Mouse (Mus musculus) heart, embryonic 11.5 days (tissue): ENCODE results near the gene Josd1. TPM values are rescaled to one million over a fixed set of nuclear protein-coding genes. Genes with fewer than 3 reads are reported as not detected.
A peak's percentile ranks its signal among the peaks of the same experiment; 100 is the strongest.
"Not testable (repeated sequence)": the region's sequence is repeated elsewhere in the genome, so short reads cannot be mapped to it uniquely, and the experiment has no call there.

Experiments used
- ATAC-seq: fragments of 200-750 bp; cut with Nextera tagmentation; replicated peaks from 2 replicates; pipeline ENCODE4 v1.8.0; 2017; ENCODE audit warnings: moderate library complexity; ENCODE audit not compliant: insufficient number of reproducible peaks, low FRiP score, low TSS enrichment
- H3K27ac ChIP-seq: fragments of 300-500 bp; sonication (generic); 2 replicates; pipeline ENCODE4 v1.5.1; 2014; ENCODE audit warnings: mild to moderate bottlenecking, low read depth, low read length
- H3K27me3 ChIP-seq: fragments of 300-500 bp; sonication (generic); 2 replicates; pipeline ENCODE4 v1.6.1; 2014; ENCODE audit warnings: mild to moderate bottlenecking, low read length, mixed read lengths; ENCODE audit not compliant: control insufficient read depth, insufficient read depth
- H3K36me3 ChIP-seq: fragments of 300-500 bp; sonication (generic); 2 replicates; pipeline ENCODE4 v1.6.1; 2014; ENCODE audit warnings: mild to moderate bottlenecking, low read length, moderate library complexity, mixed read lengths; ENCODE audit not compliant: control insufficient read depth, insufficient read depth
- H3K4me1 ChIP-seq: fragments of 300-500 bp; sonication (generic); 2 replicates; pipeline ENCODE4 v1.6.1; 2014; ENCODE audit warnings: low read length; ENCODE audit not compliant: control insufficient read depth, insufficient read depth
- H3K4me2 ChIP-seq: fragments of 300-500 bp; sonication (generic); 2 replicates; pipeline ENCODE4 v1.6.1; 2014; ENCODE audit warnings: mild to moderate bottlenecking, moderate library complexity
- H3K4me3 ChIP-seq: fragments of 300-500 bp; sonication (generic); 2 replicates; pipeline ENCODE4 v1.5.1; 2014; ENCODE audit warnings: low read depth, low read length
- H3K9ac ChIP-seq: fragments of 300-500 bp; sonication (generic); 2 replicates; pipeline ENCODE4 v1.6.1; 2014; ENCODE audit warnings: mild to moderate bottlenecking, low read depth, low read length, moderate library complexity
- H3K9me3 ChIP-seq: fragments of 300-500 bp; sonication (generic); replicated peaks from 2 replicates; pipeline ENCODE4 v1.6.1; 2016; ENCODE audit warnings: low read length; ENCODE audit not compliant: control insufficient read depth
- whole genome bisulfite sequencing: fragments of 180-500 bp; shearing (Covaris S2); extraction: QIAGEN DNeasy Blood & Tissue Kit; methylation state at CpG from one replicate; pipeline ENCODE4 v1.1.7; 2014; ENCODE audit not compliant: insufficient replicate concordance; 5-methylcytosine and 5-hydroxymethylcytosine counted together
- polyA plus RNA-seq: library from polyadenylated mRNA; unstranded; fragments of >200 nt; fragmentation: Nextera tagmentation; extraction: Ambion mirVana; gene quantifications from 2 replicates; pipeline ENCODE4 v1.2.1, GENCODE M21; 2014

Gene Josd1
- polyA plus RNA-seq, 1 experiment from 2014 or later: 10.9 TPM

- WGBS: 49% methylated on average over 19 of the region's 19 CpGs
- H3K27me3 ChIP-seq: no peaks in the 10 kb centered on the region
- peaks cover 56% of the 10 kb centered on the region for H3K4me1 ChIP-seq
- no peaks in the 10 kb centered on the region for H3K36me3 ChIP-seq
- H3K27ac ChIP-seq: 0 out of 2 replicates have a peak overlapping the region, but pooled peaks have one; percentile 24
- H3K9me3 ChIP-seq: no peaks in the 10 kb centered on the region
- ATAC-seq: no peak
- peak overlapping the region; percentile 31; the same call in 1 of the 2 replicates for H3K9ac ChIP-seq
- H3K4me3 ChIP-seq: peak overlapping the region; percentile 69
- H3K4me2 ChIP-seq: peak overlapping the region; percentile 92
These were observed 3.8 kb downstream of the Josd1 start for GRCm38 (mm10) chr15:79683707-79684465.

GRCm38 (mm10) chr15:79683146-79683545, 4.6 kb downstream of the Josd1 start:
- Histone ChIP-seq H3K9me3 (no peaks in the 10 kb centered on the region), H3K4me2 (peak overlapping the region; percentile 92), H3K36me3 (no peaks in the 10 kb centered on the region), H3K27ac (peak overlapping the region; percentile 35; the same call in 1 of the 2 replicates), H3K27me3 (no peaks in the 10 kb centered on the region), H3K9ac (no peak overlapping the region), H3K4me3 (no peak overlapping the region), H3K4me1 (peaks cover 56% of the 10 kb centered on the region)
- ATAC-seq: no peak
- 77% methylated on average over 6 of the region's 6 CpGs for WGBS

GRCm38 (mm10) chr15:79681973-79682372, 5.7 kb downstream of the Josd1 start:
- Histone ChIP-seq H3K4me3 (no peak overlapping the region), H3K27me3 (no peaks in the 10 kb centered on the region), H3K9me3 (no peaks in the 10 kb centered on the region), H3K27ac (no peak overlapping the region), H3K9ac (no peak overlapping the region), H3K4me1 (peaks cover 56% of the 10 kb centered on the region), H3K4me2 (peak overlapping the region; percentile 92; the same call in 1 of the 2 replicates), H3K36me3 (no peaks in the 10 kb centered on the region)
- WGBS: 71% methylated on average over 4 of the region's 4 CpGs
- ATAC-seq: no peak

- no peak overlapping the region for H3K4me2 ChIP-seq
- H3K4me1 ChIP-seq: peaks cover 20% of the 10 kb centered on the region
- no peaks in the 10 kb centered on the region for H3K9me3 ChIP-seq
- H3K27me3 ChIP-seq: no peaks in the 10 kb centered on the region
- 86% methylated on average over 2 of the region's 2 CpGs for WGBS
- no peak overlapping the region for H3K9ac ChIP-seq
- no peak overlapping the region for H3K27ac ChIP-seq
- ATAC-seq: no peak
- peaks cover 18% of the 10 kb centered on the region for H3K36me3 ChIP-seq
- H3K4me3 ChIP-seq: no peak overlapping the region
These were observed 9.8 kb downstream of the Josd1 start for GRCm38 (mm10) chr15:79677936-79678335.

GRCm38 (mm10) chr15:79671828-79672348, 15.8 kb downstream of the Josd1 start:
- H3K9ac ChIP-seq, H3K4me1 ChIP-seq, H3K27ac ChIP-seq, H3K9me3 ChIP-seq, H3K27me3 ChIP-seq, ATAC-seq: not testable (repeated sequence)
- peak overlapping the region; percentile 96 for H3K4me3 ChIP-seq
- H3K4me2 ChIP-seq: peak overlapping the region; percentile 73
- peaks cover 18% of the 10 kb centered on the region for H3K36me3 ChIP-seq
- 81% methylated on average over 11 of the region's 11 CpGs for WGBS

GRCm38 (mm10) chr15:79670972-79671299, 16.8 kb downstream of the Josd1 start:
- H3K9me3 ChIP-seq: no peaks in the 10 kb centered on the region
- peak overlapping the region; percentile 96 for H3K4me3 ChIP-seq
- H3K27ac ChIP-seq: peak overlapping the region; percentile 62; the same call in 1 of the 2 replicates
- peaks cover 12% of the 10 kb centered on the region for H3K4me1 ChIP-seq
- H3K9ac ChIP-seq: peak overlapping the region; percentile 90
- no peaks in the 10 kb centered on the region for H3K27me3 ChIP-seq
- under 1% methylated on average over 37 of the region's 37 CpGs for WGBS
- H3K36me3 ChIP-seq: peaks cover 11% of the 10 kb centered on the region
- peak; percentile 36; the same call in 1 of the 2 replicates for ATAC-seq
- peak overlapping the region; percentile 73 for H3K4me2 ChIP-seq

- Histone ChIP-seq H3K27ac (peak within 1 kb of the TSS; percentile 62; the same call in 1 of the 2 replicates), H3K36me3 (peaks cover 9% of the 10 kb centered on the region)
These were observed 17.3 kb downstream of the Josd1 start, which contains the start of gene Tomm22 for GRCm38 (mm10) chr15:79670249-79670971. Tomm22 (plus strand) TSS chr15:79670861.

GRCm38 (mm10) chr15:79669195-79669594, 18.5 kb downstream of the Josd1 start:
- Histone ChIP-seq H3K27ac (no peak overlapping the region), H3K9me3 (no peaks in the 10 kb centered on the region), H3K27me3 (no peaks in the 10 kb centered on the region), H3K36me3 (no peaks in the 10 kb centered on the region; the same call in none of the 2 replicates), H3K4me2 (no peak overlapping the region), H3K4me3 (no peak overlapping the region), H3K4me1 (peaks cover 14% of the 10 kb centered on the region), H3K9ac (0 out of 2 replicates have a peak overlapping the region, but pooled peaks have one; percentile 39)
- WGBS: 67% methylated on average over 10 of the region's 10 CpGs
- no peak for ATAC-seq

More at GRCm38 (mm10) chr15:79670249-79670971, 17.3 kb downstream of the Josd1 start, which contains the start of gene Tomm22:
- Histone ChIP-seq H3K27me3 (no peaks in the 10 kb centered on the region), H3K4me2 (peak within 1 kb of the TSS; percentile 73), H3K9ac (peak within 1 kb of the TSS; percentile 90), H3K4me3 (peak within 1 kb of the TSS; percentile 96), H3K4me1 (peaks cover 14% of the 10 kb centered on the region), H3K9me3 (no peaks in the 10 kb centered on the region)
- WGBS: 20% methylated on average over 32 of the region's 33 CpGs
- ATAC-seq: peak; percentile 85
